Mouse (Mus musculus) heart, adult 2 months (tissue): Measurements from ENCODE around the gene Dnah1.

Experiments used
- CTCF ChIP-seq: fragments of 200-600 bp; IDR thresholded peaks from 2 replicates; pipeline ENCODE4 v1.8.1; 2022; ENCODE audit warnings: antibody characterized with exemption, mild to moderate bottlenecking, moderate library complexity
- EP300 ChIP-seq: fragments of 200-500 bp; IDR thresholded peaks from 2 replicates; pipeline ENCODE4 v1.6.1; 2011; ENCODE audit warnings: low read depth, low read length, control low read depth; ENCODE audit not compliant: insufficient read depth
- POLR2A ChIP-seq: fragments of 200-500 bp; IDR thresholded peaks from 2 replicates; pipeline ENCODE4 v1.6.1; 2011; ENCODE audit warnings: mild to moderate bottlenecking, low read depth, low read length, control low read depth; ENCODE audit not compliant: insufficient read depth

GRCm38 (mm10) chr14:31317754-31318153 lies 5.9 kb downstream of the Dnah1 start:
- TF ChIP-seq CTCF (no peak), POLR2A (no peak), EP300 (no peak)
